Mouse (Mus musculus): ENCODE results near the gene Zscan10. TPM values are rescaled to one million over a fixed set of nuclear protein-coding genes. Genes with fewer than 3 reads are reported as not detected.

The Zscan10 gene
- polyA plus RNA-seq, 1 experiment from 2014 or later, result not detected

- H3K9me3 ChIP-seq, result no peaks in the 10 kb centered on the region
- no peak overlapping the region for H3K27ac ChIP-seq (replicated peaks)
- no peak for ATAC-seq (replicated peaks)
- 87% methylated on average over 7 of the region's 7 CpGs for WGBS
- H3K27me3 ChIP-seq, result no peaks in the 10 kb centered on the region
- H3K4me3 ChIP-seq, result no peak overlapping the region
- no peak overlapping the region for H3K4me2 ChIP-seq (replicated peaks)
- H3K4me1 ChIP-seq, result no peaks in the 10 kb centered on the region
- H3K36me3 ChIP-seq, result no peaks in the 10 kb centered on the region
- no peak overlapping the region for H3K9ac ChIP-seq (replicated peaks)
Measured at GRCm38 (mm10) chr17:23620351-23620750, 19.7 kb downstream of the Zscan10 start.

- H3K27me3 ChIP-seq, result no peaks in the 10 kb centered on the region
- no peak overlapping the region for H3K4me3 ChIP-seq
- ATAC-seq (replicated peaks), result no peak
- WGBS, result 39% methylated on average over 7 of the region's 7 CpGs
- no peaks in the 10 kb centered on the region; the same call in 1 of the 2 replicates for H3K4me1 ChIP-seq
- no peak overlapping the region for H3K9ac ChIP-seq (replicated peaks)
- H3K9me3 ChIP-seq, result no peaks in the 10 kb centered on the region
- H3K36me3 ChIP-seq, result no peaks in the 10 kb centered on the region
- H3K27ac ChIP-seq (replicated peaks), result no peak overlapping the region
- H3K4me2 ChIP-seq (replicated peaks), result no peak overlapping the region
Measured at GRCm38 (mm10) chr17:23627813-23628212, 27.2 kb downstream of the Zscan10 start.

- peak; percentile 85 for ATAC-seq (replicated peaks)
- peak overlapping the region; percentile 26; the same call in 1 of the 2 replicates for H3K4me2 ChIP-seq (replicated peaks)
- H3K9me3 ChIP-seq, result no peaks in the 10 kb centered on the region
- H3K36me3 ChIP-seq, result no peaks in the 10 kb centered on the region
- peak overlapping the region; percentile 34; the same call in 1 of the 2 replicates for H3K9ac ChIP-seq (replicated peaks)
- H3K4me3 ChIP-seq, result no peak overlapping the region
- WGBS, result 14% methylated on average over 22 of the region's 22 CpGs
- H3K27me3 ChIP-seq, result no peaks in the 10 kb centered on the region
- no peaks in the 10 kb centered on the region; the same call in 1 of the 2 replicates for H3K4me1 ChIP-seq
- no peak overlapping the region for H3K27ac ChIP-seq (replicated peaks)
Measured at GRCm38 (mm10) chr17:23630195-23631020, 29.8 kb downstream of the Zscan10 start.

- 89% methylated on average over 8 of the region's 8 CpGs for WGBS
- ATAC-seq (replicated peaks), result no peak
- Histone ChIP-seq H3K9me3 (no peaks in the 10 kb centered on the region), H3K4me1 (no peaks in the 10 kb centered on the region; the same call in 1 of the 2 replicates), H3K27ac (replicated peaks) (no peak overlapping the region), H3K36me3 (no peaks in the 10 kb centered on the region), H3K4me3 (no peak overlapping the region), H3K27me3 (no peaks in the 10 kb centered on the region), H3K9ac (replicated peaks) (no peak overlapping the region), H3K4me2 (replicated peaks) (no peak overlapping the region)
Measured at GRCm38 (mm10) chr17:23631241-23631640, 30.6 kb downstream of the Zscan10 start.

- H3K27ac ChIP-seq (replicated peaks), result no peak within 1 kb of the TSS
- H3K4me3 ChIP-seq, result peak within 1 kb of the TSS; percentile 35
- H3K4me2 ChIP-seq (replicated peaks), result peak within 1 kb of the TSS; percentile 60
- peak within 1 kb of the TSS; percentile 42 for H3K9ac ChIP-seq (replicated peaks)
- peaks cover 10% of the 10 kb centered on the region for H3K4me1 ChIP-seq
- ATAC-seq (replicated peaks), result no peak
- peaks cover 38% of the 10 kb centered on the region for H3K27me3 ChIP-seq
- WGBS, result under 1% methylated on average over 58 of the region's 58 CpGs
- H3K36me3 ChIP-seq, result no peaks in the 10 kb centered on the region
- no peaks in the 10 kb centered on the region for H3K9me3 ChIP-seq
Measured at GRCm38 (mm10) chr17:23644613-23645495, 44.2 kb downstream of the Zscan10 start, which contains the start of gene Mmp25. Gene Mmp25, minus strand, starts transcription at chr17:23645277.

- WGBS, result 39% methylated on average over 10 of the region's 10 CpGs
- H3K9me3 ChIP-seq, result no peaks in the 10 kb centered on the region
- H3K27ac ChIP-seq (replicated peaks), result no peak overlapping the region
Measured at GRCm38 (mm10) chr17:23645894-23646293, 45.2 kb downstream of the Zscan10 start.

GRCm38 (mm10) chr17:23651363-23651762, 50.7 kb downstream of the Zscan10 start:
- Histone ChIP-seq H3K4me2 (replicated peaks) (no peak overlapping the region), H3K4me3 (no peak overlapping the region), H3K27me3 (peaks cover 7% of the 10 kb centered on the region; the same call in 1 of the 2 replicates), H3K4me1 (no peaks in the 10 kb centered on the region), H3K9ac (replicated peaks) (no peak overlapping the region), H3K27ac (replicated peaks) (no peak overlapping the region), H3K36me3 (no peaks in the 10 kb centered on the region), H3K9me3 (no peaks in the 10 kb centered on the region)
- 80% methylated on average over 6 of the region's 6 CpGs for WGBS
- no peak for ATAC-seq (replicated peaks)

More at GRCm38 (mm10) chr17:23645894-23646293, 45.2 kb downstream of the Zscan10 start:
- Histone ChIP-seq H3K36me3 (no peaks in the 10 kb centered on the region), H3K4me2 (replicated peaks) (no peak overlapping the region), H3K4me3 (no peak overlapping the region), H3K27me3 (peaks cover 38% of the 10 kb centered on the region), H3K4me1 (peaks cover 10% of the 10 kb centered on the region), H3K9ac (replicated peaks) (no peak overlapping the region)
- no peak for ATAC-seq (replicated peaks)

GRCm38 (mm10) chr17:23653324-23653723, 52.7 kb downstream of the Zscan10 start:
- Histone ChIP-seq H3K27ac (replicated peaks) (no peak overlapping the region), H3K27me3 (no peaks in the 10 kb centered on the region), H3K9me3 (no peaks in the 10 kb centered on the region), H3K4me2 (replicated peaks) (no peak overlapping the region), H3K36me3 (no peaks in the 10 kb centered on the region), H3K4me3 (no peak overlapping the region), H3K9ac (replicated peaks) (no peak overlapping the region), H3K4me1 (no peaks in the 10 kb centered on the region)
- no peak for ATAC-seq (replicated peaks)
- WGBS, result 65% methylated on average over 2 of the region's 2 CpGs

- Histone ChIP-seq H3K9ac (replicated peaks) (no peak overlapping the region), H3K4me1 (no peaks in the 10 kb centered on the region), H3K9me3 (no peaks in the 10 kb centered on the region), H3K27me3 (0 out of 2 replicates have a peak, but pooled peaks cover 2% of the 10 kb centered on the region), H3K4me2 (replicated peaks) (no peak overlapping the region), H3K4me3 (no peak overlapping the region), H3K36me3 (no peaks in the 10 kb centered on the region), H3K27ac (replicated peaks) (no peak overlapping the region)
- WGBS, result 71% methylated on average over 6 of the region's 6 CpGs
- ATAC-seq (replicated peaks), result no peak
Measured at GRCm38 (mm10) chr17:23654001-23654400, 53.3 kb downstream of the Zscan10 start.

- Histone ChIP-seq H3K9ac (replicated peaks) (no peak overlapping the region), H3K4me2 (replicated peaks) (no peak overlapping the region), H3K27ac (replicated peaks) (no peak overlapping the region), H3K9me3 (no peaks in the 10 kb centered on the region), H3K27me3 (peaks cover 4% of the 10 kb centered on the region; the same call in 1 of the 2 replicates), H3K4me1 (no peaks in the 10 kb centered on the region), H3K36me3 (no peaks in the 10 kb centered on the region), H3K4me3 (no peak overlapping the region)
- 59% methylated on average over 2 of the region's 2 CpGs for WGBS
- ATAC-seq (replicated peaks), result no peak
Measured at GRCm38 (mm10) chr17:23654410-23654809, 53.8 kb downstream of the Zscan10 start.

- Histone ChIP-seq H3K9me3 (no peaks in the 10 kb centered on the region), H3K4me1 (0 out of 2 replicates have a peak, but pooled peaks cover 5% of the 10 kb centered on the region), H3K4me2 (replicated peaks) (no peak overlapping the region), H3K27ac (replicated peaks) (no peak overlapping the region), H3K36me3 (no peaks in the 10 kb centered on the region), H3K4me3 (no peak overlapping the region), H3K9ac (replicated peaks) (no peak overlapping the region), H3K27me3 (peaks cover 38% of the 10 kb centered on the region)
- 85% methylated on average over 3 of the region's 3 CpGs for WGBS
- ATAC-seq (replicated peaks), result no peak
Measured at GRCm38 (mm10) chr17:23658450-23658849, 57.8 kb downstream of the Zscan10 start.

Data from forebrain, embryonic 15.5 days (tissue).